Mouse (Mus musculus): ENCODE results near the gene Rabl6. TPM values are rescaled to one million over a fixed set of nuclear protein-coding genes. Genes with fewer than 3 reads are reported as not detected.
"Not testable (repeated sequence)": the region's sequence is repeated elsewhere in the genome, so short reads cannot be mapped to it uniquely, and the experiment has no call there.

The Rabl6 gene
- polyA plus RNA-seq, 1 experiment from 2014 or later = 52.7 TPM

DNA sequence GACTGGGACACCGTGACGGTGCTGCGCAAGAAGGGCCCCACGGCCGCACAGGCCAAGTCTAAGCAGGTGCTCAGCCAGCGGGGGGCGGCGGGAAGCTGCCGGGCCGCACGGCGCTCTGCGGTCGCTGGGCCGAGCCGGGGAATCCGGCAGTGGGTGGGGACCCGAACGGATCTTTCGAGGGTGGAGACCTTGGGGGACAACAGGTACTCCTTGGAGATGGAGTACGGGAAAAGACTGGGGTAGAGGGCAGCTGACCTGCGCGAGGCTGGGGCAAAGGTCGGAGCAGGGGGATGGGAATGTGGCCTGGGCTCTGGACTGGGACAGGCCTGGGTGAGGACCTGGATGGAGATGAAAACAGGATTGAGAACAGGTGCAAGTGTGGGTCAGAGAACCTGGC is 50.4 kb downstream of the Rabl6 start:
- Histone ChIP-seq H3K4me2 (ENCODE audit: low read depth, low read length) (peak overlapping the region; percentile 92), H3K27me3 (replicated peaks; ENCODE audit: control insufficient read depth, insufficient read depth, low read length) (no peaks in the 10 kb centered on the region), H3K36me3 (ENCODE audit: control insufficient read depth, insufficient read depth, low read length) (peaks cover 8% of the 10 kb centered on the region; the same call in 1 of the 2 replicates), H3K9me3 (ENCODE audit: control insufficient read depth, low read length) (no peaks in the 10 kb centered on the region), H3K9ac (ENCODE audit: low read depth, low read length) (peak overlapping the region; percentile 95), H3K4me1 (ENCODE audit: control insufficient read depth, insufficient read depth, low read length) (peaks cover 22% of the 10 kb centered on the region), H3K4me3 (ENCODE audit: low read length) (peak overlapping the region; percentile 96), H3K27ac (ENCODE audit: low read length) (peak overlapping the region; percentile 87)
- ATAC-seq = peak; percentile 8
- WGBS = under 1% methylated on average over 24 of the region's 24 CpGs

DNA sequence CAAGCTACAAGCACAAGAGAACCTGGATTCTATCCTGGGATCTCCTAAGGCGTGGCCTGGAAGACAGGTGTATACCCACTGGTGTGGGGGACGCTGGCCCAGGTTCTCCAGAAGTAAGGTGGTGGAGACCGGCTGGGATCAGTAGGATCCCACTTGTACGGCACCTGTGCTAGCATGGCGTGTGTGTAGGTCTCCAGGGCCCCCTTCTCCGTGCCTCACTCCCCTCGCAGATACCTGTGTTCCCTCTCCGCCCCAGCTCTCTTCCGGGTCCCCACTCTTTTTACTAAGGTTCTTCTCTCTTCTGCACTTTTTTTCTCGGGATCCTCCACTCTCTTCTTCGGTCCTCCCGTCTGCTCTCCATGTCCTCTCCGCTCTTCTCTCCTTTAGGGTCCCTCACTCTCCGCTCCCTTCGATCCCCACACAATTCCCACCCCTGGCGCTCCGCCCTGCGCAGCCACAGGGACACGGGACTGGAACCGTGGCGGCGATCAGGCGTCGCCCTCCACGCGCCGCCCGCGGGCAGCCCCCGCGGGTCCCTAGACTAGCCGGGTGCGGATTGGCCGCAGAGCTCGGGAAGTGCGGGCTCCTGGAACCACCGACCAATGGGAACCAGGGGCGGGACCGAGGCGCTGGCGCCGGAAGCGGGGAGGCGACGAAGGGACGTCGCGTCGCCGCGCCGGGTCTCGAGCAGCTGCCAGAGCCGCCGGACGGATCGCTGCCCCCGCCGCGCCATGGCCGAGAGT is 50.9 kb downstream of the Rabl6 start, which contains the start of gene Edf1:
Gene Edf1 (plus strand): TSS at position 627 of the 743 bp plus-strand sequence.
- ATAC-seq = peak; percentile 89
- peak within 1 kb of the TSS; percentile 92 for H3K4me2 ChIP-seq (ENCODE audit: low read depth, low read length)
- under 1% methylated on average over 61 of the region's 61 CpGs for WGBS

DNA sequence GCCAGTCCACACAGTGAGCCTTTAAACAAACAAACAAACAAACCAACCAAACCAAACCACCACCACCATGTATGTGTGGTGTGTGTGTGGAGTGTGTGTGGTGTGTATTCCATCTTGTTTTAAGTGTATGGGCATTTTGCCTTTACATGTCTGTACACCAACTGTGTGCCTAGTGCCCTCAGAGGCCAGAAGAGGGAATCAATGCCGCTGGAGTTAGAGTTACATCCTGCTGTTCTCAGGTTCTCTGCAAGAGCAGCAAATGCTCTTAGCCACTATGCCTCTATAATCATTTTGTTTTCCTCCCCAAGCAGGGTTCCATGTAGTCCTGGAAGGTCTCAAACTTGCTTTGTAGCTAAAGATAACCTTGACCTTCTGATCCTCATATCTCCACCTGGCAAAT is 52.0 kb downstream of the Rabl6 start:
- H3K4me3 ChIP-seq (ENCODE audit: low read length) = no peak overlapping the region
- peaks cover 18% of the 10 kb centered on the region for H3K4me1 ChIP-seq (ENCODE audit: control insufficient read depth, insufficient read depth, low read length)
- no peaks in the 10 kb centered on the region for H3K9me3 ChIP-seq (ENCODE audit: control insufficient read depth, low read length)
- H3K4me2 ChIP-seq (ENCODE audit: low read depth, low read length) = peak overlapping the region; percentile 87; the same call in 1 of the 2 replicates
- H3K9ac ChIP-seq (ENCODE audit: low read depth, low read length) = 0 out of 2 replicates have a peak overlapping the region, but pooled peaks have one; percentile 4
- 55% methylated on average over 1 of the region's 1 CpGs for WGBS
- no peak overlapping the region for H3K27ac ChIP-seq (ENCODE audit: low read length)
- H3K36me3 ChIP-seq (ENCODE audit: control insufficient read depth, insufficient read depth, low read length) = no peaks in the 10 kb centered on the region
- no peak for ATAC-seq
- H3K27me3 ChIP-seq (replicated peaks; ENCODE audit: control insufficient read depth, insufficient read depth, low read length) = no peaks in the 10 kb centered on the region

More for the DNA sequence above, 50.9 kb downstream of the Rabl6 start, which contains the start of gene Edf1:
- H3K4me3 ChIP-seq (ENCODE audit: low read length) = peak within 1 kb of the TSS; percentile 96
- peaks cover 3% of the 10 kb centered on the region; the same call in 1 of the 2 replicates for H3K36me3 ChIP-seq (ENCODE audit: control insufficient read depth, insufficient read depth, low read length)
- H3K27me3 ChIP-seq (replicated peaks; ENCODE audit: control insufficient read depth, insufficient read depth, low read length) = no peaks in the 10 kb centered on the region
- peak within 1 kb of the TSS; percentile 95 for H3K9ac ChIP-seq (ENCODE audit: low read depth, low read length)
- H3K4me1 ChIP-seq (ENCODE audit: control insufficient read depth, insufficient read depth, low read length) = peaks cover 18% of the 10 kb centered on the region
- H3K9me3 ChIP-seq (ENCODE audit: control insufficient read depth, low read length) = no peaks in the 10 kb centered on the region
- H3K27ac ChIP-seq (ENCODE audit: low read length) = peak within 1 kb of the TSS; percentile 87

DNA sequence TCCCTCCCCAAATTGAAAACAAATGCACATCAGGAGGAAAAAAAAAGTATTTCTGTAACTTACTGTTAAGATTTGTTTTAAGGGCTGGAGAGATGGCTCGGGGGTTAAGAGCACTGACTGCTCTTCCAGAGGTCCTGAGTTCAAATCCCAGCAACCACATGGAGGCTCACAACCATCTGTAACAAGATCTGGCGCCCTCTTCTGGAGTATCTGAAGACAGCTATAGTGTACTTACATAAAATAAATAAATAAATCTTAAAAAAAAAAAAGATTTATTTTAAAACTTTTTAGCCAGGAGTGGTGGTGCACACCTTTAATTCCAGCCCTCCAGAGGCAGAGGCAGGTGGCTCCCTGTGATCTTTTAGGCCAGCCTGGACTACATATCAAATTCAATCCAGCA is 52.8 kb downstream of the Rabl6 start:
- H3K36me3 ChIP-seq (ENCODE audit: control insufficient read depth, insufficient read depth, low read length); H3K9me3 ChIP-seq (ENCODE audit: control insufficient read depth, low read length); H3K4me2 ChIP-seq (ENCODE audit: low read depth, low read length); H3K27ac ChIP-seq (ENCODE audit: low read length); H3K9ac ChIP-seq (ENCODE audit: low read depth, low read length); ATAC-seq; H3K27me3 ChIP-seq (replicated peaks; ENCODE audit: control insufficient read depth, insufficient read depth, low read length); H3K4me3 ChIP-seq (ENCODE audit: low read length): not testable (repeated sequence)
- H3K4me1 ChIP-seq (ENCODE audit: control insufficient read depth, insufficient read depth, low read length) = peaks cover 18% of the 10 kb centered on the region
- 55% methylated on average over 2 of the region's 2 CpGs for WGBS

DNA sequence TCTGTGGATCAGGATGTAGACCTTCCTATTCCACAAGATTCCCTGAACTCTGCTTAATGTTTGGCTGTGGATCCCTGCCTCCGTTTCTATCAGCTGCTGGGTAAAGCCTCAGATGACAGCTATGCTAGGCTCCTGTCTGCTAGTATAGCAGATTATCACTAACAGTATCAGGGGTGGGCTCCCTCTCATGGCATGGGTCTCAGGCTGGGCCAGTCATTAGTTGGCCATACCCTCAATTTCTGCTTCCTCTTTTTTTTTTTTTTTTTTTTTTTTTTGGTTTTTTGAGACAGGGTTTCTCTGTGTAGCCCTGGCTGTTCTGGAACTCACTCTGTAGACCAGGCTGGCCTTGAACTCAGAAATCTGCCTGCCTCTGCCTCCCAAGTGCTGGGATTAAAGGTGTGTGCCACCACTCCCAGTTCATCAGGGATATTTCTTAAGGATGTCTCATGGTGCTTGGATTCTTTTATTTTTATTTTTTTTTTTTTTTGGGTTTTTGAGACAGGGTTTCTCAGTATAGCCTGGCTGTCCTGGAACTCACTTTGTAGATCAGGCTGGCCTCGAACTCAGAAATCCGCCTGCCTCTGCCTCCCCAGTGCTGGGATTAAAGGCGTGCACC is 55.0 kb downstream of the Rabl6 start:
- WGBS = 90% methylated on average over 4 of the region's 4 CpGs
- H3K36me3 ChIP-seq (ENCODE audit: control insufficient read depth, insufficient read depth, low read length); H3K27me3 ChIP-seq (replicated peaks; ENCODE audit: control insufficient read depth, insufficient read depth, low read length); H3K9me3 ChIP-seq (ENCODE audit: control insufficient read depth, low read length); H3K27ac ChIP-seq (ENCODE audit: low read length); H3K9ac ChIP-seq (ENCODE audit: low read depth, low read length); H3K4me2 ChIP-seq (ENCODE audit: low read depth, low read length); ATAC-seq; H3K4me3 ChIP-seq (ENCODE audit: low read length); H3K4me1 ChIP-seq (ENCODE audit: control insufficient read depth, insufficient read depth, low read length): not testable (repeated sequence)

DNA sequence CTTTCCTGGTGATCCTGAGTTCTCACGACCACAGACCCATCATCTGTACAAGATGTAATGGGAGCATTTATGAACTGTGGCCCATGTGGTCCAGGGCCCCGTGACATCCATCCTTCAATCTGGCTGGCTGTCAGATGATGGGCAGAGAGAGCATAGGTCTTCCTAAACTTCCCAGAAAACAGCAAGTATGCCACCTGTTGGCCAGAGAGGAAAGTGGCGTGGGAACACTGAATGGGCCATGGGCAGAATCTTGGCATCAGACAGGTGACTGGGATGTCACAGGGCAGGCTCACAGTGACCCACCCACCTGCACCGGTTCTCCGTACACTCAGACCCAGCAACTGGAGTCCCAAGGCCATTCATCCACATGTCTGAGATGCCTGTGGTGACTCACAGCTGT is 57.1 kb downstream of the Rabl6 start:
- Histone ChIP-seq H3K27ac (ENCODE audit: low read length) (no peak overlapping the region), H3K36me3 (ENCODE audit: control insufficient read depth, insufficient read depth, low read length) (no peaks in the 10 kb centered on the region), H3K27me3 (replicated peaks; ENCODE audit: control insufficient read depth, insufficient read depth, low read length) (no peaks in the 10 kb centered on the region), H3K4me3 (ENCODE audit: low read length) (no peak overlapping the region), H3K4me2 (ENCODE audit: low read depth, low read length) (no peak overlapping the region), H3K4me1 (ENCODE audit: control insufficient read depth, insufficient read depth, low read length) (no peaks in the 10 kb centered on the region), H3K9ac (ENCODE audit: low read depth, low read length) (no peak overlapping the region), H3K9me3 (ENCODE audit: control insufficient read depth, low read length) (no peaks in the 10 kb centered on the region)
- WGBS = 33% methylated on average over 5 of the region's 5 CpGs
- ATAC-seq = no peak

DNA sequence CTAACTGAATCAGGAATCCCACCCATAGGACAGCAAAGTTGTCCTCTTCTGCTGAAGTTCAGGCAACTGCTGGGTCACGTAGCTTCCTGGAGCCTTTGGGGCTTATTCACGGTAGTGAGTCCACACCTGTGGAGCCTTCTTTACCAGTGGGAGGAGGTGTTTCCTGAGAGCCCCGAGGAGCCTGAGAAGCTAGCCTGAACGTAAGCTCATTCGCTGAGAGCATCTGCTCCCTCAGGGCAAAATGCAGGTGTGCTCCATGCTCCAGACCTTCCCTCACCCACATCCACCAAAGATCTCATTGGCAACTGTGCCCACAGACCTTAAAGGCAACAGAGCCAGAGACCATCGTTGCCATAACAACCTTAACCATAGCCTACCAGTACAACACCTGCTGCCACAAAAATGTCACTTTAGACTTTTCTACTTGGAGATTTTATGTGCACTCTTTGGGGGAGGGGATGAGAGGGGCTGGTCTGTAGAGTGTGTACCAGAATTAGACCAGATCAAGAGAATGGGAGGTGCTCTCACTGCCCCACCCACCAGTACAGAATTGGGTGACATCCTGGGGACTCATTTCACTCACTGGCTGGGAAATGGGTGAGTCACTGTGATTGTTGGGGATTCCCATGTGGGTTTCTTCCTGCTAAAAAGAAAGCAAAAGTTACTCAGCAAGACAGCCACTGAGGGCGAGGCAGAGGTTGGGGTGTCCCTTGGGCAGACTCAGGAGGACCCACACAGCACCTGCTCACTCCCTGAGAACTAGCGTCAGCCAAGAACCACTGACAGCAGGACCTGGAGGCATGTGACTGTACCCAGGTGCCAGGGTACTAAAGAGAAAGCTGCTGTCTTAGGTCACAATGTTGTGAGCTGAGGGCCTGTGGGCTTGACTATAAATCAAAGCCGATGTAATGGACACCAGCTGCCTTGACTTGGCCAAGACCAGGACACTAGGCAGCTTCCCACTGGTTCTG is 59.0 kb downstream of the Rabl6 start:
- Histone ChIP-seq H3K4me2 (ENCODE audit: low read depth, low read length) (no peak overlapping the region), H3K9me3 (ENCODE audit: control insufficient read depth, low read length) (no peaks in the 10 kb centered on the region), H3K4me1 (ENCODE audit: control insufficient read depth, insufficient read depth, low read length) (peaks cover 6% of the 10 kb centered on the region), H3K27ac (ENCODE audit: low read length) (no peak overlapping the region), H3K27me3 (replicated peaks; ENCODE audit: control insufficient read depth, insufficient read depth, low read length) (no peaks in the 10 kb centered on the region), H3K9ac (ENCODE audit: low read depth, low read length) (no peak overlapping the region), H3K36me3 (ENCODE audit: control insufficient read depth, insufficient read depth, low read length) (no peaks in the 10 kb centered on the region), H3K4me3 (ENCODE audit: low read length) (no peak overlapping the region)
- 70% methylated on average over 9 of the region's 9 CpGs for WGBS
- no peak for ATAC-seq

DNA sequence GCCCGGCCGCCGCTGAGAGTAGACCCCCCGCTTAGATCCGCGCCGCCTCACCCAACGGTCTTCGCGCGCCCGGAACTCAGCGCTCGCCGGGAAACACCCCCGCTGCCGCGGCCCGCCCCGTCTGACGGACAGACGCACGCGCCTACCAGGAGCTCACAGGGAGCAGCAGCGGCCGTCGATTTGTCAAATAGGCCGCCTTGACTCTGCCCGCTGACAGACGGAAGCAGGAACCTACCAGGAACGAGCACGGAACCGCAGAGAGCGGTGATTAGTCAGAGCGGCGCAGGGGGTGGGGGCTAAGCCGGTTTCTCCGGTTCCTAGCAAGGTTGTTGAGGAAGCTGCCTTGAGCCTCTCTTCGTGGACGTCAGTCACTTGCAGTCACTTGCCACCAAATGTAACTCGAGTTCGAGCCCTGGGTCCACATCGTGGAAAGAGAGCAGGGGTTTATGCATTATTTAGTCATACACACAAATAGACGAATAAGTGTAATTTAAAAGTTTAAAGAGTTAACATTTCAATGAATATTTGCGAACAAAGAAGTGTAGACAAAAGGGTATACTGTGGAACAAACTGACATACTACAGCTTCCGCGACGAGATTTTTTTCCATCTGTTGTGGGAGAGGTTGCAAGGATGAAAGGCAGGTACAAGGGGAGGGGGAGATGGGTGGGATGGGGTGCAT is 61.4 kb downstream of the Rabl6 start, which contains the start of gene Traf2:
Gene Traf2 (minus strand): TSS at position 130 of the 681 bp plus-strand sequence.
- Histone ChIP-seq H3K27me3 (replicated peaks; ENCODE audit: control insufficient read depth, insufficient read depth, low read length) (no peaks in the 10 kb centered on the region), H3K4me1 (ENCODE audit: control insufficient read depth, insufficient read depth, low read length) (peaks cover 6% of the 10 kb centered on the region), H3K9ac (ENCODE audit: low read depth, low read length) (peak within 1 kb of the TSS; percentile 87), H3K27ac (ENCODE audit: low read length) (peak within 1 kb of the TSS; percentile 67), H3K4me2 (ENCODE audit: low read depth, low read length) (peak within 1 kb of the TSS; percentile 88), H3K36me3 (ENCODE audit: control insufficient read depth, insufficient read depth, low read length) (no peaks in the 10 kb centered on the region), H3K4me3 (ENCODE audit: low read length) (peak within 1 kb of the TSS; percentile 79), H3K9me3 (ENCODE audit: control insufficient read depth, low read length) (no peaks in the 10 kb centered on the region)
- 2% methylated on average over 48 of the region's 48 CpGs for WGBS
- ATAC-seq = peak; percentile 100
